ENCODE assay signal across 8 mouse cellular contexts in the genomic region with DNA sequence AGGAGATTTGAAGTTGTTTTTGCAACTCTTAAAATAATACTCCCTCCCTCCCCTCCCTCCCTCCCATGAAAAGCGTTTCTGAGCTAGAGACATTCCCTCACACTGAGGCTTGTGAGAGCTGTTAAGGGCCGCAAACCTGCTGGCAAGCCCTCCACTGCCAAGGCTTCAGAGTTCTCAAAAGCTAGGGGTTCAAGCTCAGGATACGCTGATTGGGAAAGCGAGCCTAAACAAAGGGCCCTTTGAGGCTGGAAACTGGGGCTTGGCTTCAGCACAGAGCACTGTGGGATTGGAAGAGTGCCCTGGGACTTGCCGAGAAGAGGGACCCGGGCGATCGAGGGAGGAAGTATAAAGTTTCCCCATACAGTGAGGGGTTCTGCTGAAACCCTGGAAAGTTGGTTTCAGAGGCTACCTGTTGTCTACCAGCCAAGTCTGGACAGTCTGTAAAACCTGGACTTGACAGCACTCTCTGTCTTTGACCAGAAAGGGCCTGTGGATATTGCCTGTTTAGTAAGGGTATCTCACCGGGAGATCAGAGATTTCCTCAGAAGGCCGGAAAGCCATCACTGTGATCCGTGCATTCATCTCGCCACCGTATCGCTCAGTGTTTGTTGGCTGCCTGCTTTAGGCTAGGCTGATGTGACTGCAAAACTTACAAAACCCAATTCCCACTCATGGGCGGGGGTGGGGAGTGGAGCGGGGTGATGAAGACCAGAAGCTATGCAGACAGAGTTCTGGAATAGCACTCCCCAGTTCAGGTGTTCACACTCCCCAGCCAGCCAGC. TPM values are rescaled to one million over a fixed set of nuclear protein-coding genes. Genes with fewer than 3 reads are reported as not detected.
DNase-seq lines count a peak whose midpoint lies in the region; ATAC-seq lines count a peak whose summit lies in the region.

No protein-coding gene starts in this region.

- DNase-seq in NIH3T3 (ENCODE audit: low read depth) (peak; percentile 60), MN1 (ENCODE audit: low spot score) (no peak)
- DNase-seq in cerebellum, postnatal 10 days: peak; percentile 49 to 66
- peak; percentile 66 for DNase-seq in left cerebral cortex, postnatal 4 days
- no peak for DNase-seq in ovary, postnatal 10 days (ENCODE audit: low spot score)
- no peak for DNase-seq in lung, postnatal 4 days
- no peak for DNase-seq in B cell, adult 2 months

- intact Hi-C loops in left cerebral cortex, postnatal 4 days (cut with DNase I): no loop called here

- ATAC-seq in granulocyte monocyte progenitor cell, adult 5-6 weeks (replicated peaks; ENCODE audit: poor library complexity, severe bottlenecking): peak; percentile 12; the same call in 1 of the 2 replicates

RNA-seq across cellular contexts. Expression of a gene that starts 18.3 kb away (rescaled TPM):
- total RNA-seq in granulocyte monocyte progenitor cell, adult 5-6 weeks (2014; fragmentation: Nextera tagmentation): not detected in 2 replicates
- not detected in 2 replicates for total RNA-seq in granulocyte monocyte progenitor cell, adult 5-6 weeks (2017)
- 10 to 100 TPM; 65.1 to 71.3 TPM for total RNA-seq in left cerebral cortex, postnatal 4 days (2021)

Comparison
In these comparisons a context has a peak if more than half of its experiments do, and no peak if none do; other contexts are left out.
1. DNase-seq: peak in NIH3T3 (single experiment), cerebellum, postnatal 10 days (2 of 2) and left cerebral cortex, postnatal 4 days (single experiment); none in ovary, postnatal 10 days (single experiment), MN1 (single experiment), lung, postnatal 4 days (0 of 2) and B cell, adult 2 months (0 of 2).
2. RNA of a gene that starts 18.3 kb away (total RNA-seq): 65.1 to 71.3 TPM in left cerebral cortex, postnatal 4 days; not detected in granulocyte monocyte progenitor cell, adult 5-6 weeks; every median in the first group is over 10 times any median in the second.